Mouse (Mus musculus): ENCODE results near the gene Cyp17a1. TPM values are rescaled to one million over a fixed set of nuclear protein-coding genes. Genes with fewer than 3 reads are reported as not detected.

The Cyp17a1 gene
- polyA plus RNA-seq, 1 experiment: 0.06 TPM

GRCm38 (mm10) chr19:46647254-46647653 lies 25.7 kb downstream of the Cyp17a1 start:
- H3K4me1 ChIP-seq (ENCODE audit: control insufficient read depth, insufficient read depth, low read length): peaks cover 37% of the 10 kb centered on the region
- 58% methylated on average over 3 of the region's 3 CpGs for WGBS
- no peak overlapping the region for H3K4me3 ChIP-seq (replicated peaks; ENCODE audit: extremely low read depth, low read depth, low read length)
- no peak for DNase-seq
- no peak for TF ChIP-seq POLR2A (IDR thresholded peaks at IDR 0.05; ENCODE audit: borderline replicate concordance, extremely low read depth, low read depth, low read length)

- DNase-seq: no peak
- WGBS: 67% methylated on average over 12 of the region's 12 CpGs
- no peak for TF ChIP-seq CTCF (IDR thresholded peaks at IDR 0.05; ENCODE audit: insufficient read depth, low read length)
- TF ChIP-seq POLR2A (IDR thresholded peaks at IDR 0.05; ENCODE audit: borderline replicate concordance, extremely low read depth, low read depth, low read length): no peak
- peaks cover 48% of the 10 kb centered on the region for H3K4me1 ChIP-seq (ENCODE audit: control insufficient read depth, insufficient read depth, low read length)
- H3K4me3 ChIP-seq (replicated peaks; ENCODE audit: extremely low read depth, low read depth, low read length): no peak overlapping the region
These were observed 26.9 kb downstream of the Cyp17a1 start for GRCm38 (mm10) chr19:46646041-46646481.

- TF ChIP-seq CTCF (IDR thresholded peaks at IDR 0.05; ENCODE audit: insufficient read depth, low read length) (no peak), POLR2A (IDR thresholded peaks at IDR 0.05; ENCODE audit: borderline replicate concordance, extremely low read depth, low read depth, low read length) (no peak)
- Histone ChIP-seq H3K4me3 (replicated peaks; ENCODE audit: extremely low read depth, low read depth, low read length) (no peak overlapping the region), H3K4me1 (ENCODE audit: control insufficient read depth, insufficient read depth, low read length) (peaks cover 53% of the 10 kb centered on the region)
- 27% methylated on average over 12 of the region's 12 CpGs for WGBS
- DNase-seq: no peak
These were observed 28.0 kb downstream of the Cyp17a1 start for GRCm38 (mm10) chr19:46644793-46645602.

GRCm38 (mm10) chr19:46644343-46644792 lies 28.6 kb downstream of the Cyp17a1 start:
- Histone ChIP-seq H3K4me1 (ENCODE audit: control insufficient read depth, insufficient read depth, low read length) (peaks cover 55% of the 10 kb centered on the region), H3K4me3 (replicated peaks; ENCODE audit: extremely low read depth, low read depth, low read length) (no peak overlapping the region)
- TF ChIP-seq POLR2A (IDR thresholded peaks at IDR 0.05; ENCODE audit: borderline replicate concordance, extremely low read depth, low read depth, low read length) (no peak), CTCF (IDR thresholded peaks at IDR 0.05; ENCODE audit: insufficient read depth, low read length) (no peak)
- WGBS: 65% methylated on average over 10 of the region's 10 CpGs
- no peak for DNase-seq

GRCm38 (mm10) chr19:46643236-46643635 lies 29.7 kb downstream of the Cyp17a1 start:
- no peak for DNase-seq
- no peak for TF ChIP-seq CTCF (IDR thresholded peaks at IDR 0.05; ENCODE audit: insufficient read depth, low read length)
- TF ChIP-seq POLR2A (IDR thresholded peaks at IDR 0.05; ENCODE audit: borderline replicate concordance, extremely low read depth, low read depth, low read length): no peak
- Histone ChIP-seq H3K4me3 (replicated peaks; ENCODE audit: extremely low read depth, low read depth, low read length) (no peak overlapping the region), H3K4me1 (ENCODE audit: control insufficient read depth, insufficient read depth, low read length) (peaks cover 59% of the 10 kb centered on the region)
- WGBS: 62% methylated on average over 5 of the region's 5 CpGs

GRCm38 (mm10) chr19:46642136-46642753 lies 30.7 kb downstream of the Cyp17a1 start:
- TF ChIP-seq CTCF (IDR thresholded peaks at IDR 0.05; ENCODE audit: insufficient read depth, low read length) (no peak), POLR2A (IDR thresholded peaks at IDR 0.05; ENCODE audit: borderline replicate concordance, extremely low read depth, low read depth, low read length) (no peak)
- DNase-seq: no peak
- Histone ChIP-seq H3K4me3 (replicated peaks; ENCODE audit: extremely low read depth, low read depth, low read length) (no peak overlapping the region), H3K4me1 (ENCODE audit: control insufficient read depth, insufficient read depth, low read length) (peaks cover 58% of the 10 kb centered on the region)
- WGBS: 50% methylated on average over 22 of the region's 22 CpGs

- DNase-seq: peak; percentile 70
- Histone ChIP-seq H3K4me1 (ENCODE audit: control insufficient read depth, insufficient read depth, low read length) (peaks cover 56% of the 10 kb centered on the region), H3K4me3 (replicated peaks; ENCODE audit: extremely low read depth, low read depth, low read length) (no peak overlapping the region)
- 22% methylated on average over 19 of the region's 19 CpGs for WGBS
- TF ChIP-seq CTCF (IDR thresholded peaks at IDR 0.05; ENCODE audit: insufficient read depth, low read length) (no peak), POLR2A (IDR thresholded peaks at IDR 0.05; ENCODE audit: borderline replicate concordance, extremely low read depth, low read depth, low read length) (no peak)
These were observed 31.4 kb downstream of the Cyp17a1 start for GRCm38 (mm10) chr19:46641420-46642085.

- H3K4me1 ChIP-seq (ENCODE audit: control insufficient read depth, insufficient read depth, low read length): peaks cover 56% of the 10 kb centered on the region
- H3K4me3 ChIP-seq (replicated peaks; ENCODE audit: extremely low read depth, low read depth, low read length): no peak overlapping the region
- no peak for DNase-seq
- no peak for TF ChIP-seq CTCF (IDR thresholded peaks at IDR 0.05; ENCODE audit: insufficient read depth, low read length)
- no peak for TF ChIP-seq POLR2A (IDR thresholded peaks at IDR 0.05; ENCODE audit: borderline replicate concordance, extremely low read depth, low read depth, low read length)
- 77% methylated on average over 8 of the region's 8 CpGs for WGBS
These were observed 32.2 kb downstream of the Cyp17a1 start for GRCm38 (mm10) chr19:46640780-46641179.

GRCm38 (mm10) chr19:46639496-46639895 lies 33.5 kb downstream of the Cyp17a1 start:
- Histone ChIP-seq H3K4me1 (ENCODE audit: control insufficient read depth, insufficient read depth, low read length) (peaks cover 48% of the 10 kb centered on the region), H3K4me3 (replicated peaks; ENCODE audit: extremely low read depth, low read depth, low read length) (no peak overlapping the region)
- 53% methylated on average over 14 of the region's 14 CpGs for WGBS
- no peak for DNase-seq
- TF ChIP-seq CTCF (IDR thresholded peaks at IDR 0.05; ENCODE audit: insufficient read depth, low read length) (no peak), POLR2A (IDR thresholded peaks at IDR 0.05; ENCODE audit: borderline replicate concordance, extremely low read depth, low read depth, low read length) (no peak)
